ENCODE assay signal across 15 mouse cellular contexts in the genomic region with DNA sequence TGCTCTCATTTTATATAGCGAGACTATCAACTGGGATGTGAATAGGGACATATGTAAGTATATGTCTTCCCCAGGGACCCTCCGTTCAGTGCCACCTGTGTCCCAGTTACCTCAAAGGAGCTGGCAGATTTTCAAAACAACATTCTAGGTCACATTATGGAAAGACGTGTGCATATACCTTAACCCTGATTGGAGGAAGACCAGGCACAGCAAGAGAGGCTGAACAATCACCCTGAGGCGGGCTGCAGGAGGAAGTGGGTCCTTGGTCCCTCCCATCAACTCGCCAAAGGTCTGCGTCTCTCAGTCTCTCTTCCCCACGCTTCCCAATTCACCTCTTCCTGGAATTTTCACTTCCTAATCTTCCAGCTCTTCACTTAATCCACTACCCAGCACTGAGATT. TPM values are rescaled to one million over a fixed set of nuclear protein-coding genes. Genes with fewer than 3 reads are reported as not detected.
DNase-seq lines count a peak whose midpoint lies in the region; ATAC-seq and TF ChIP-seq lines count a peak whose summit lies in the region.
"Had no signal": no experiment of that assay in that cellular context is flagged by ENCODE, and none has a peak within 500 bp of the region (broad histone marks: within the 10 kb centered on the region; RNA-seq: fewer than 3 reads in every experiment).

No protein-coding gene starts in this region.

- H3K27ac ChIP-seq in liver, embryonic 13.5 days = no peak overlapping the region
- H3K27ac ChIP-seq in liver, embryonic 12.5 days = no peak overlapping the region
- H3K27ac ChIP-seq in MEL (ENCODE audit: control insufficient read depth, low read depth, low read length) = peak overlapping the region; percentile 49
- no peak overlapping the region for H3K27ac ChIP-seq in hindbrain, embryonic 11.5 days (ENCODE audit: low read depth, low read length)
- H3K27ac ChIP-seq: neural tube, embryonic 12.5 days had no signal

- no peak for DNase-seq in liver, embryonic 13.5 days
- DNase-seq in MEL (ENCODE audit: low read depth, low spot score) = peak; percentile 90
- DNase-seq in thymus, postnatal 36 days = peak; percentile 42 to 73
- DNase-seq in hindbrain, embryonic 11.5 days (ENCODE audit: low spot score) = no peak
- DNase-seq in right cerebral cortex, postnatal 36 days (ENCODE audit: low spot score in 2 of 2) = no peak
- no peak for DNase-seq in testis, postnatal 10 days (ENCODE audit: low spot score)
- DNase-seq: adrenal gland, postnatal 25 days; kidney, adult 9 months; layer of hippocampus, adult 9-11 months; lung, adult 2 months; right cerebral cortex, adult 18-20 months had no signal

- TF ChIP-seq EP300 in MEL (IDR thresholded peaks at IDR 0.05; ENCODE audit: low read depth in 1 of 2, low read length in 2 of 2) = no peak

- no peaks in the 10 kb centered on the region for H3K27me3 ChIP-seq in liver, embryonic 13.5 days
- H3K27me3 ChIP-seq in liver, embryonic 12.5 days (replicated peaks) = no peaks in the 10 kb centered on the region
- no peaks in the 10 kb centered on the region for H3K27me3 ChIP-seq in MEL (ENCODE audit: control insufficient read depth in 1 of 2, insufficient read depth in 2 of 2, low read length in 2 of 2)
- no peaks in the 10 kb centered on the region for H3K27me3 ChIP-seq in hindbrain, embryonic 11.5 days (ENCODE audit: control insufficient read depth, insufficient read depth, low read length)
- H3K27me3 ChIP-seq: midbrain, embryonic 12.5 days had no signal

- no peak for TF ChIP-seq RAD21 in MEL (IDR thresholded peaks at IDR 0.05; ENCODE audit: low read depth, low read length)

- 33% methylated on average over 7 of the region's 7 CpGs for WGBS in liver, embryonic 13.5 days (ENCODE audit: insufficient replicate concordance)
- WGBS in liver, embryonic 12.5 days (ENCODE audit: insufficient replicate concordance) = 42% methylated on average over 7 of the region's 7 CpGs
- WGBS in hindbrain, embryonic 11.5 days = 66% methylated on average over 7 of the region's 7 CpGs

- no peak overlapping the region for H3K9ac ChIP-seq in liver, embryonic 13.5 days
- H3K9ac ChIP-seq in liver, embryonic 12.5 days = no peak overlapping the region
- peak overlapping the region; percentile 40 for H3K9ac ChIP-seq in MEL (ENCODE audit: control insufficient read depth, low read depth, low read length, poor library complexity, severe bottlenecking)
- H3K9ac ChIP-seq in hindbrain, embryonic 11.5 days (ENCODE audit: low read depth, low read length) = no peak overlapping the region

- H3K4me3 ChIP-seq in liver, embryonic 13.5 days (replicated peaks) = no peak overlapping the region
- no peak overlapping the region for H3K4me3 ChIP-seq in liver, embryonic 12.5 days
- H3K4me3 ChIP-seq in MEL (ENCODE audit: control insufficient read depth in 1 of 2, insufficient read depth in 1 of 2, low read depth in 2 of 2, low read length in 2 of 2) = peak overlapping the region; percentile 89 to 98
- H3K4me3 ChIP-seq in hindbrain, embryonic 11.5 days (ENCODE audit: low read depth, low read length) = no peak overlapping the region

- no peak for TF ChIP-seq CTCF in MEL (IDR thresholded peaks at IDR 0.05 in 2 of 3, conservative IDR thresholded peaks at IDR 0.05 in 1 of 3; ENCODE audit: control insufficient read depth in 1 of 3, insufficient read depth in 1 of 3, low read depth in 2 of 3, low read length in 3 of 3, poor library complexity in 1 of 3, severe bottlenecking in 1 of 3)

- peak overlapping the region; percentile 74; the same call in 1 of the 2 replicates for H3K4me2 ChIP-seq in liver, embryonic 13.5 days
- no peak overlapping the region for H3K4me2 ChIP-seq in liver, embryonic 12.5 days
- H3K4me2 ChIP-seq in hindbrain, embryonic 11.5 days (replicated peaks; ENCODE audit: low read depth, low read length) = no peak overlapping the region

- no peak for ATAC-seq in liver, embryonic 13.5 days (ENCODE audit: low read depth)
- no peak for ATAC-seq in liver, embryonic 12.5 days
- peak; percentile 63 for ATAC-seq in monocyte, adult 5-6 weeks (replicated peaks; ENCODE audit: insufficient number of reproducible peaks, low FRiP score, low TSS enrichment, poor library complexity, severe bottlenecking)
- ATAC-seq in hindbrain, embryonic 11.5 days (ENCODE audit: low FRiP score) = no peak

- H3K36me3 ChIP-seq in liver, embryonic 13.5 days = no peaks in the 10 kb centered on the region
- H3K36me3 ChIP-seq in liver, embryonic 12.5 days = no peaks in the 10 kb centered on the region
- H3K36me3 ChIP-seq in MEL (ENCODE audit: control insufficient read depth in 1 of 2, insufficient read depth in 2 of 2, low read length in 2 of 2) = peaks cover 0 to 32% of the 10 kb centered on the region in 2 experiments; a peak in 2 of 4 replicates
- no peaks in the 10 kb centered on the region for H3K36me3 ChIP-seq in hindbrain, embryonic 11.5 days (ENCODE audit: control insufficient read depth, insufficient read depth, low read length)
- H3K36me3 ChIP-seq: midbrain, embryonic 12.5 days; neural tube, embryonic 12.5 days had no signal

- no peaks in the 10 kb centered on the region for H3K9me3 ChIP-seq in liver, embryonic 13.5 days (replicated peaks)
- no peaks in the 10 kb centered on the region for H3K9me3 ChIP-seq in liver, embryonic 12.5 days (replicated peaks)
- H3K9me3 ChIP-seq in MEL (replicated peaks; ENCODE audit: insufficient read depth, low read length) = no peaks in the 10 kb centered on the region
- no peaks in the 10 kb centered on the region for H3K9me3 ChIP-seq in hindbrain, embryonic 11.5 days (ENCODE audit: control insufficient read depth, low read length)
- H3K9me3 ChIP-seq: midbrain, embryonic 12.5 days; neural tube, embryonic 12.5 days had no signal

- peaks cover 13% of the 10 kb centered on the region for H3K79me2 ChIP-seq in MEL (ENCODE audit: control insufficient read depth, insufficient read depth, low read length, poor library complexity)

- peaks cover 70% of the 10 kb centered on the region for H3K4me1 ChIP-seq in liver, embryonic 13.5 days (replicated peaks)
- H3K4me1 ChIP-seq in liver, embryonic 12.5 days = peaks cover 75% of the 10 kb centered on the region
- peaks cover 18 to 56% of the 10 kb centered on the region in 2 experiments for H3K4me1 ChIP-seq in MEL (ENCODE audit: control insufficient read depth in 1 of 2, insufficient read depth in 2 of 2, low read length in 2 of 2)
- H3K4me1 ChIP-seq in hindbrain, embryonic 11.5 days (replicated peaks; ENCODE audit: control insufficient read depth, insufficient read depth, low read length) = no peaks in the 10 kb centered on the region; the same call in 1 of the 2 replicates

- TF ChIP-seq POLR2A in MEL (IDR thresholded peaks at IDR 0.05; ENCODE audit: control insufficient read depth in 1 of 2, insufficient read depth in 1 of 2, low read depth in 1 of 2, low read length in 2 of 2, poor library complexity in 1 of 2) = peak in 1 of 2 experiments; percentile 57; a peak in 2 of 4 replicates

TF ChIP-seq in MEL, 35 proteins besides CTCF, POLR2A, EP300 and RAD21 (continues in another document):
- TF ChIP-seq USF1 (IDR thresholded peaks at IDR 0.05; ENCODE audit: low read depth, low read length) (no peak), BHLHE40 (IDR thresholded peaks at IDR 0.05; ENCODE audit: borderline replicate concordance, low read depth, low read length) (no peak), POLR2AphosphoS2 (IDR thresholded peaks at IDR 0.05; ENCODE audit: low read length) (no peak), MXI1 (IDR thresholded peaks at IDR 0.05; ENCODE audit: low read depth, low read length) (no peak), POLR2AphosphoS5 (IDR thresholded peaks at IDR 0.05; ENCODE audit: borderline replicate concordance, low read depth, low read length) (no peak), TCF12 (IDR thresholded peaks at IDR 0.05; ENCODE audit: low read depth, low read length) (no peak), MEF2A (IDR thresholded peaks at IDR 0.05; ENCODE audit: extremely low read depth, insufficient replicate concordance, low read depth, low read length, poor library complexity, severe bottlenecking) (no peak), JUND (IDR thresholded peaks at IDR 0.05; ENCODE audit: low read depth, low read length) (no peak), UBTF (IDR thresholded peaks at IDR 0.05; ENCODE audit: borderline replicate concordance, insufficient read depth, low read depth, low read length) (no peak), ZNF384 (IDR thresholded peaks at IDR 0.05; ENCODE audit: low read depth, low read length) (no peak), ZC3H11A (IDR thresholded peaks at IDR 0.05; ENCODE audit: low read depth, low read length) (no peak), MYC (IDR thresholded peaks at IDR 0.05; ENCODE audit: low read depth, low read length) (no peak), MAFK (IDR thresholded peaks at IDR 0.05; ENCODE audit: borderline replicate concordance, low read depth, low read length) (no peak), ETS1 (IDR thresholded peaks at IDR 0.05; ENCODE audit: low read depth, low read length) (no peak), ZKSCAN1 (IDR thresholded peaks at IDR 0.05; ENCODE audit: low read depth, low read length) (no peak), USF2 (IDR thresholded peaks at IDR 0.05; ENCODE audit: borderline replicate concordance in 1 of 2, insufficient read depth in 1 of 2, low read depth in 1 of 2, low read length in 2 of 2) (no peak), CHD1 (IDR thresholded peaks at IDR 0.05; ENCODE audit: low read depth, low read length) (no peak), NRF1 (IDR thresholded peaks at IDR 0.05; ENCODE audit: insufficient read depth, low read depth, low read length, poor library complexity, severe bottlenecking) (no peak)

RNA-seq across cellular contexts. Expression of a gene that starts 5.8 kb away (rescaled TPM):
- polyA plus RNA-seq in liver, embryonic 13.5 days (2015; fragmentation: Nextera tagmentation; extraction: Ambion mirVana) = 5.1 and 5.8 TPM in 2 replicates
- polyA plus RNA-seq in liver, embryonic 12.5 days (2016; fragmentation: Nextera tagmentation; extraction: Ambion mirVana) = 7.4 and 7.6 TPM in 2 replicates
- total RNA-seq in MEL (2012; rRNA removed) = 8.1 and 10.5 TPM in 2 replicates
- polyA plus RNA-seq in MEL (2012; ENCODE audit: insufficient read depth in 1 of 2, insufficient read length in 2 of 2, low read depth in 1 of 2, low replicate concordance in 2 of 2, missing spikeins in 1 of 2) = 10 to 100 TPM in 1 of 2 experiments, not detected in 1; 19.7 TPM
- total RNA-seq in monocyte, adult 5-6 weeks (2017) = 62.1 to 83.4 TPM (median 78.5 TPM) in 3 replicates
- 9.8 and 10.3 TPM in 2 replicates for polyA plus RNA-seq in hindbrain, embryonic 11.5 days (2014; fragmentation: Nextera tagmentation; extraction: Ambion mirVana)

RNA-seq across cellular contexts. Expression of a gene that starts 54.7 kb away (rescaled TPM):
- polyA plus RNA-seq in liver, embryonic 13.5 days (2015; fragmentation: Nextera tagmentation; extraction: Ambion mirVana) = 20.9 and 26.3 TPM in 2 replicates
- 30.9 and 32.9 TPM in 2 replicates for polyA plus RNA-seq in liver, embryonic 12.5 days (2016; fragmentation: Nextera tagmentation; extraction: Ambion mirVana)
- total RNA-seq in MEL (2012; rRNA removed) = 0.12 TPM in 1 of 2 replicates, not detected in the other
- under 1 TPM in 1 of 2 experiments, not detected in 1; 0.15 TPM for polyA plus RNA-seq in MEL (2012; ENCODE audit: insufficient read depth in 1 of 2, insufficient read length in 2 of 2, low read depth in 1 of 2, low replicate concordance in 2 of 2, missing spikeins in 1 of 2)
- total RNA-seq in monocyte, adult 5-6 weeks (2017) = 0.29 TPM in 1 of 3 replicates, not detected in the others
- 91.4 and 114 TPM in 2 replicates for polyA plus RNA-seq in hindbrain, embryonic 11.5 days (2014; fragmentation: Nextera tagmentation; extraction: Ambion mirVana)

Comparison
In these comparisons a context has a peak if more than half of its experiments do, and no peak if none do; other contexts are left out.
1. DNase-seq: peak in MEL (single experiment) and thymus, postnatal 36 days (2 of 2); none in liver, embryonic 13.5 days (single experiment), hindbrain, embryonic 11.5 days (single experiment), right cerebral cortex, postnatal 36 days (0 of 2) and testis, postnatal 10 days (single experiment).
2. H3K4me3 ChIP-seq: peak in MEL (2 of 2); none in liver, embryonic 13.5 days (single experiment), liver, embryonic 12.5 days (single experiment) and hindbrain, embryonic 11.5 days (single experiment).
3. RNA of a gene that starts 54.7 kb away (polyA plus RNA-seq): 91.4 to 114 TPM in hindbrain, embryonic 11.5 days, 30.9 to 32.9 TPM in liver, embryonic 12.5 days and 20.9 to 26.3 TPM in liver, embryonic 13.5 days; 0.15 TPM in MEL; every median in the first group is over 10 times any median in the second.